Mouse (Mus musculus): ENCODE results near the gene Pgpep1. TPM values are rescaled to one million over a fixed set of nuclear protein-coding genes. Genes with fewer than 3 reads are reported as not detected.
A peak's percentile ranks its signal among the peaks of the same experiment; 100 is the strongest.

The Pgpep1 gene
- total RNA-seq, 2 experiments from 2014 or later: 21.1 to 25.1 TPM

GRCm38 (mm10) chr8:70665599-70665998 is 5.4 kb upstream of the Pgpep1 start:
- DNase-seq (ENCODE audit: extremely low spot score in 1 of 2, low spot score in 1 of 2): no peak

- no peak for DNase-seq (ENCODE audit: extremely low spot score in 1 of 2, low spot score in 1 of 2)
Observed at GRCm38 (mm10) chr8:70664631-70665030, 4.4 kb upstream of the Pgpep1 start.

GRCm38 (mm10) chr8:70663691-70664090 is 3.5 kb upstream of the Pgpep1 start:
- no peak for DNase-seq (ENCODE audit: extremely low spot score in 1 of 2, low spot score in 1 of 2)

- DNase-seq (ENCODE audit: extremely low spot score in 1 of 2, low spot score in 1 of 2): peak; percentile 63 to 69
Observed at GRCm38 (mm10) chr8:70659604-70660272, 450 bp downstream of the Pgpep1 start.

GRCm38 (mm10) chr8:70658897-70659603 is 1.1 kb downstream of the Pgpep1 start:
- no peak for DNase-seq (ENCODE audit: extremely low spot score in 1 of 2, low spot score in 1 of 2)

GRCm38 (mm10) chr8:70657739-70658138 is 2.4 kb downstream of the Pgpep1 start:
- no peak for DNase-seq (ENCODE audit: extremely low spot score in 1 of 2, low spot score in 1 of 2)

- no peak for DNase-seq (ENCODE audit: extremely low spot score in 1 of 2, low spot score in 1 of 2)
Observed at GRCm38 (mm10) chr8:70657214-70657613, 3.0 kb downstream of the Pgpep1 start.

- DNase-seq (ENCODE audit: extremely low spot score in 1 of 2, low spot score in 1 of 2): no peak
Observed at GRCm38 (mm10) chr8:70656193-70656790, 3.9 kb downstream of the Pgpep1 start.

- no peak for DNase-seq (ENCODE audit: extremely low spot score in 1 of 2, low spot score in 1 of 2)
Observed at GRCm38 (mm10) chr8:70655469-70655868, 4.7 kb downstream of the Pgpep1 start.

GRCm38 (mm10) chr8:70654121-70654520 is 6.1 kb downstream of the Pgpep1 start:
- DNase-seq (ENCODE audit: extremely low spot score in 1 of 2, low spot score in 1 of 2): no peak

GRCm38 (mm10) chr8:70653226-70653625 is 7.0 kb downstream of the Pgpep1 start:
- DNase-seq (ENCODE audit: extremely low spot score in 1 of 2, low spot score in 1 of 2): peak in 1 of 2 experiments; percentile 58

GRCm38 (mm10) chr8:70650351-70650750 is 9.8 kb downstream of the Pgpep1 start:
- DNase-seq (ENCODE audit: extremely low spot score in 1 of 2, low spot score in 1 of 2): no peak

GRCm38 (mm10) chr8:70649324-70649723 is 10.9 kb downstream of the Pgpep1 start:
- DNase-seq (ENCODE audit: extremely low spot score in 1 of 2, low spot score in 1 of 2): no peak

GRCm38 (mm10) chr8:70648921-70649320 is 11.3 kb downstream of the Pgpep1 start:
- DNase-seq (ENCODE audit: extremely low spot score in 1 of 2, low spot score in 1 of 2): no peak

- DNase-seq (ENCODE audit: extremely low spot score in 1 of 2, low spot score in 1 of 2): no peak
Observed at GRCm38 (mm10) chr8:70648164-70648442, 12.1 kb downstream of the Pgpep1 start.

GRCm38 (mm10) chr8:70647343-70648163 is 12.6 kb downstream of the Pgpep1 start:
- no peak for DNase-seq (ENCODE audit: extremely low spot score in 1 of 2, low spot score in 1 of 2)

- no peak for DNase-seq (ENCODE audit: extremely low spot score in 1 of 2, low spot score in 1 of 2)
Observed at GRCm38 (mm10) chr8:70646775-70647174, 13.4 kb downstream of the Pgpep1 start.

GRCm38 (mm10) chr8:70646369-70646768 is 13.8 kb downstream of the Pgpep1 start:
- DNase-seq (ENCODE audit: extremely low spot score in 1 of 2, low spot score in 1 of 2): no peak

GRCm38 (mm10) chr8:70645501-70646224 is 14.5 kb downstream of the Pgpep1 start:
- DNase-seq (ENCODE audit: extremely low spot score in 1 of 2, low spot score in 1 of 2): no peak

GRCm38 (mm10) chr8:70644065-70644464 is 16.1 kb downstream of the Pgpep1 start:
- no peak for DNase-seq (ENCODE audit: extremely low spot score in 1 of 2, low spot score in 1 of 2)

Measured in layer of hippocampus, postnatal 25 days (tissue).